Mouse (Mus musculus) 416B (cell line): Measurements from ENCODE around the gene Krtap6-2.

Source experiments
- DNase-seq: peaks from one replicate; pipeline ENCODE4 v3.0.0; 2011; ENCODE audit warnings: low read depth

Krtap6-2 gene

GRCm38 (mm10) chr16:89420011-89420410, at the start of gene Krtap6-2:
Krtap6-2 (minus strand) TSS chr16:89420111.
- DNase-seq: no peak

GRCm38 (mm10) chr16:89461189-89461588, 41.3 kb upstream of the Krtap6-2 start:
- DNase-seq: no peak

- no peak for DNase-seq
Measured at GRCm38 (mm10) chr16:89429586-89429985, 9.7 kb upstream of the Krtap6-2 start.

- DNase-seq: no peak
Measured at GRCm38 (mm10) chr16:89425310-89425709, 5.4 kb upstream of the Krtap6-2 start.

GRCm38 (mm10) chr16:89416311-89416710, 3.6 kb downstream of the Krtap6-2 start:
- DNase-seq: no peak

- DNase-seq: no peak
Measured at GRCm38 (mm10) chr16:89410345-89411068, 9.4 kb downstream of the Krtap6-2 start.

GRCm38 (mm10) chr16:89403768-89404167, 16.1 kb downstream of the Krtap6-2 start, which contains the start of gene Krtap21-1:
Krtap21-1 (minus strand) TSS chr16:89403868.
- DNase-seq: no peak

- no peak for DNase-seq
Measured at GRCm38 (mm10) chr16:89372734-89373461, 47.0 kb downstream of the Krtap6-2 start.
